Mouse (Mus musculus) small intestine, adult 2 months (tissue): ENCODE measurements around the gene Slc22a12.

Experiments used
- CTCF ChIP-seq: fragments of 200-500 bp; IDR thresholded peaks from 2 replicates; pipeline ENCODE4 v1.5.1; 2012; ENCODE audit warnings: low read depth, mild to moderate bottlenecking, control low read depth, inconsistent platforms, low read length, moderate library complexity, mixed read lengths; ENCODE audit not compliant: insufficient replicate concordance, insufficient read length; ENCODE audit errors: extremely low read depth
- POLR2A ChIP-seq: fragments of 200-500 bp; IDR thresholded peaks from 2 replicates; pipeline ENCODE4 v1.6.1; 2012; ENCODE audit warnings: low read depth, mild to moderate bottlenecking, control low read depth, inconsistent platforms, low read length, moderate library complexity

DNA sequence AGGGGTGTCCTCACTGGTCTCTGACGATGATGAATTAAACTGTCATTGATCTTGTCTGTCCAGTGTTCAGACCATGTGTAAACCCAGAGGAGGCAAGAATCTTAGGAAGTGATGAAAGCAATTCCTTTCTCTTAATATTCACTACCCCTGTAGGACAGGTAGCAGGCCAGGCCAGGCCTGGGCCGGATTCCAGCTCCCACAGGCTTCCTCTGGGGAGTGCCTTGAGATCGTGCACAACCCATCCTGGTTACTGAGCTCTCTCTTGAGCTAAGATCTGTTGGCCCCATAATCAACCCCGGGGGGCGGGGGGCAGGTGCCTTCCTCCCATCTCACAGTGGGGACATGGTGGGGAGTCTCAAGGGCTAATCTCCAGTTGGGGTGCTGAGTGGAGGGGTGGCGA, 22.3 kb upstream of the Slc22a12 start:
- TF ChIP-seq CTCF, result no peak
- TF ChIP-seq POLR2A, result no peak
